Mouse (Mus musculus) liver, postnatal 0 days (tissue): Measurements from ENCODE around the gene Dact2. TPM values are rescaled to one million over a fixed set of nuclear protein-coding genes. Genes with fewer than 3 reads are reported as not detected.
A peak's percentile ranks its signal among the peaks of the same experiment; 100 is the strongest.

Experiments used
- ATAC-seq: fragments of 200-750 bp; cut with Nextera tagmentation; 2 replicates; pipeline ENCODE4 v1.8.0; 2017; ENCODE audit warnings: mild to moderate bottlenecking, moderate library complexity
- DNase-seq: peaks from one replicate; pipeline ENCODE4 v3.0.0-alpha.2; 2016
- H3K27ac ChIP-seq: fragments of 300-500 bp; sonication (generic); 2 replicates; pipeline ENCODE4 v1.5.1; 2014; ENCODE audit warnings: antibody characterized with exemption, moderate library complexity, mild to moderate bottlenecking, low read depth
- H3K27me3 ChIP-seq: fragments of 300-500 bp; sonication (generic); 2 replicates; pipeline ENCODE4 v1.6.1; 2014; ENCODE audit warnings: low read length, control low read depth, mixed read lengths; ENCODE audit not compliant: insufficient read depth
- H3K36me3 ChIP-seq: fragments of 300-500 bp; sonication (generic); replicated peaks from 2 replicates; pipeline ENCODE4 v1.6.1; 2014; ENCODE audit warnings: mild to moderate bottlenecking, control low read depth, low read length, moderate library complexity, mixed read lengths; ENCODE audit not compliant: insufficient read depth
- H3K4me1 ChIP-seq: fragments of 300-500 bp; sonication (generic); 2 replicates; pipeline ENCODE4 v1.6.1; 2014; ENCODE audit warnings: antibody characterized with exemption, mild to moderate bottlenecking, control low read depth; ENCODE audit not compliant: insufficient read depth
- H3K4me2 ChIP-seq: fragments of 300-500 bp; sonication (generic); 2 replicates; pipeline ENCODE4 v1.6.1; 2014; ENCODE audit warnings: low read depth, mild to moderate bottlenecking, low read length, moderate library complexity, mixed read lengths
- H3K4me3 ChIP-seq: fragments of 300-500 bp; sonication (generic); 2 replicates; pipeline ENCODE4 v1.5.1; 2014; ENCODE audit warnings: low read depth, low read length
- H3K9ac ChIP-seq: fragments of 300-500 bp; sonication (generic); replicated peaks from 2 replicates; pipeline ENCODE4 v1.6.1; 2014; ENCODE audit warnings: mild to moderate bottlenecking, moderate library complexity
- H3K9me3 ChIP-seq: fragments of 300-500 bp; sonication (generic); 2 replicates; pipeline ENCODE4 v1.6.1; 2016; ENCODE audit warnings: mild to moderate bottlenecking, control low read depth, low read length, mixed read lengths
- CTCF ChIP-seq: sonication (generic); IDR thresholded peaks from 2 replicates; pipeline ENCODE4 v1.5.1; 2016; ENCODE audit warnings: antibody characterized with exemption, low read depth
- EP300 ChIP-seq: IDR thresholded peaks from 2 replicates; pipeline ENCODE4 v1.6.1; 2016; ENCODE audit warnings: antibody characterized with exemption, low read depth, mild to moderate bottlenecking
- WGBS: fragments of 180-500 bp; shearing (Covaris S2); extraction: QIAGEN DNeasy Blood & Tissue Kit; methylation state at CpG from one replicate; pipeline ENCODE4 v1.1.7; 2014; ENCODE audit not compliant: insufficient replicate concordance; 5-methylcytosine and 5-hydroxymethylcytosine counted together
- polyA plus RNA-seq: library from polyadenylated mRNA; unstranded; fragments of >200 nt; fragmentation: Nextera tagmentation; extraction: Ambion mirVana; gene quantifications from 2 replicates; pipeline ENCODE4 v1.2.1, GENCODE M21; 2015

Gene Dact2
- polyA plus RNA-seq, 1 experiment from 2014 or later = 2.4 TPM

DNA sequence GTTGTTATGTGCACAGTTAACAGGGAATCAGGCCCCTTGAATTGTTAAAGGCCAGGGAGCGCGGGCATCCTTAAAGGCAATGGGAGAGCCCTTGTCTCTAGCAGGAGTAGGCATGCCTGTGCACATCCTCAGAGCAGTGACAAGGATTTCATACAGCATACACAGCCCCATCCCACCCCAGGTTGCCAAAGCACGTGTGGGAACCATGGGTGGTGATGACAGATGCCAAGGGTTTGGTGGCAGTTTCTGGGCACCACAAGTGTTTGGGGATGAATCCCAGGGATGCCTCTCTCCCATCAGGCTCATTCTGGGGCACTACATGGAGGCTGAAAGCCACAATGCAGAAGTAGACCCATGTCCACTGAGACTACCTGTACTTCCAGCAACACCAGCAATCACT lies 29.7 kb downstream of the Dact2 start:
- no peak for DNase-seq
- H3K27ac ChIP-seq = no peak overlapping the region
- no peak for ATAC-seq
- H3K9ac ChIP-seq = no peak overlapping the region
- no peaks in the 10 kb centered on the region for H3K9me3 ChIP-seq
- no peaks in the 10 kb centered on the region for H3K27me3 ChIP-seq
- peaks cover 23% of the 10 kb centered on the region for H3K4me1 ChIP-seq
- H3K4me3 ChIP-seq = no peak overlapping the region
- no peaks in the 10 kb centered on the region for H3K36me3 ChIP-seq
- TF ChIP-seq CTCF = no peak
- no peak for TF ChIP-seq EP300
- no peak overlapping the region for H3K4me2 ChIP-seq
- WGBS = 82% methylated on average over 3 of the region's 3 CpGs

DNA sequence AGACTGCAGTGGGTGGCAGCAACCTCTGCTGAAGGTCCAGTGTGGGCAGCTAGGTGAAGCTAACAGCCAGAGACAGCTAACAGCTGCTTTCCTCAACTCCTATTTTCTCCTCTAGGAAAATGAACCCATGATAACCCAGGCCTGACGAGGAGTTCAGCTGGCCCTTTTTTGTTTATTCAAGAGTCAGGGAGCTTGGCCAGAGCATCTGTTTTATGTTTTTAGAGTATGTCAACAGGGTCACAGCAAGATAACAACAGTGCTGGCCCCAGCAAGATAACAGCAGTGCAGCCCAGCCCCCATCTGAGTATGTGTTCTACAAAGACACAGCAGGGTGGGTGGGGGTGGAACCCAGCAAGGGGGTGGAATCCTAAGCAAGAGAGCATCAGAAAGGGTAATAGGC lies 30.6 kb downstream of the Dact2 start:
- Histone ChIP-seq H3K4me3 (no peak overlapping the region), H3K36me3 (no peaks in the 10 kb centered on the region), H3K9ac (no peak overlapping the region; the same call in 1 of the 2 replicates), H3K27me3 (no peaks in the 10 kb centered on the region), H3K9me3 (no peaks in the 10 kb centered on the region), H3K4me2 (no peak overlapping the region), H3K27ac (0 out of 2 replicates have a peak overlapping the region, but pooled peaks have one; percentile 4), H3K4me1 (peaks cover 20% of the 10 kb centered on the region)
- WGBS = 8% methylated on average over 1 of the region's 1 CpGs
- ATAC-seq (peak; percentile 77), DNase-seq (peak; percentile 39)
- TF ChIP-seq CTCF (no peak), EP300 (peak; percentile 36; the same call in 1 of the 2 replicates)

- Histone ChIP-seq H3K36me3 (no peaks in the 10 kb centered on the region), H3K4me2 (no peak overlapping the region), H3K27ac (no peak overlapping the region), H3K27me3 (no peaks in the 10 kb centered on the region), H3K4me3 (no peak overlapping the region), H3K9me3 (no peaks in the 10 kb centered on the region), H3K9ac (no peak overlapping the region), H3K4me1 (peaks cover 19% of the 10 kb centered on the region)
- no peak for ATAC-seq
- no peak for TF ChIP-seq CTCF
- TF ChIP-seq EP300 = no peak
- no peak for DNase-seq
These were observed 31.4 kb downstream of the Dact2 start for GRCm38 (mm10) chr17:14172731-14173130.

- no peaks in the 10 kb centered on the region for H3K27me3 ChIP-seq
- no peaks in the 10 kb centered on the region for H3K36me3 ChIP-seq
- 47% methylated on average over 3 of the region's 3 CpGs for WGBS
- ATAC-seq (no peak), DNase-seq (no peak)
- TF ChIP-seq CTCF (no peak), EP300 (no peak)
- no peak overlapping the region for H3K4me2 ChIP-seq
- H3K9ac ChIP-seq = no peak overlapping the region
- H3K4me3 ChIP-seq = no peak overlapping the region
- H3K4me1 ChIP-seq = peaks cover 24% of the 10 kb centered on the region
- H3K9me3 ChIP-seq = no peaks in the 10 kb centered on the region
- H3K27ac ChIP-seq = no peak overlapping the region
These were observed 31.9 kb downstream of the Dact2 start for GRCm38 (mm10) chr17:14172184-14172583.

GRCm38 (mm10) chr17:14170961-14171479 lies 33.1 kb downstream of the Dact2 start:
- 67% methylated on average over 5 of the region's 5 CpGs for WGBS
- TF ChIP-seq CTCF (no peak), EP300 (no peak)
- ATAC-seq = no peak
- H3K4me1 ChIP-seq = peaks cover 27% of the 10 kb centered on the region
- no peaks in the 10 kb centered on the region for H3K9me3 ChIP-seq
- no peaks in the 10 kb centered on the region for H3K27me3 ChIP-seq
- H3K9ac ChIP-seq = no peak overlapping the region
- DNase-seq = no peak
- no peak overlapping the region for H3K27ac ChIP-seq
- no peak overlapping the region for H3K4me3 ChIP-seq
- no peak overlapping the region for H3K4me2 ChIP-seq
- no peaks in the 10 kb centered on the region for H3K36me3 ChIP-seq

GRCm38 (mm10) chr17:14169431-14169830 lies 34.7 kb downstream of the Dact2 start:
- H3K4me3 ChIP-seq = no peak overlapping the region
- ATAC-seq = no peak
- H3K27me3 ChIP-seq = no peaks in the 10 kb centered on the region
- H3K4me2 ChIP-seq = no peak overlapping the region
- TF ChIP-seq CTCF = no peak
- no peak for TF ChIP-seq EP300
- no peak overlapping the region for H3K27ac ChIP-seq
- H3K36me3 ChIP-seq = no peaks in the 10 kb centered on the region
- H3K4me1 ChIP-seq = peaks cover 27% of the 10 kb centered on the region
- 71% methylated on average over 11 of the region's 11 CpGs for WGBS
- no peak overlapping the region for H3K9ac ChIP-seq
- H3K9me3 ChIP-seq = no peaks in the 10 kb centered on the region
- DNase-seq = no peak

DNA sequence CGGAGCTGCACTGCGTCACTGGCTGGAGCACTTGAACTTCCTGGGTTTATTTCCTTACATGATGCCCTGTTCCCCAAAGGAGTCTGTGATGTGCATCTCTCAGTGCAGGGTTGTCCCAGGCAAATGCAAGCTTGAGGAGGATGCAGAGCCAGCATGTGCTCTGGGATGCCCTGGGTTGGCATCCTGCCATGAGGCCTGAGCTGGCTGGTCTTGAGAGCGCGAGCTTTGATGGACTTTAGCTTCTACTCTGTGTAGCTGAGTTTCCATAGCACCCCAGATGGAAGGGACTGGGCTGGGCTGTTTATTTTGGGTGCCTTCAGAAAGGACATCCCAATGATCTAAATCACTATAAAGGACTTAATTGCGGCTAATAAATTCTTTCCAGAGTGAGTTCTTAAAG lies 36.5 kb downstream of the Dact2 start:
- DNase-seq (peak; percentile 39), ATAC-seq (no peak)
- Histone ChIP-seq H3K36me3 (no peaks in the 10 kb centered on the region), H3K4me3 (no peak overlapping the region), H3K27me3 (no peaks in the 10 kb centered on the region), H3K9ac (no peak overlapping the region), H3K4me2 (no peak overlapping the region), H3K4me1 (peaks cover 20% of the 10 kb centered on the region), H3K27ac (no peak overlapping the region), H3K9me3 (no peaks in the 10 kb centered on the region)
- no peak for TF ChIP-seq EP300
- no peak for TF ChIP-seq CTCF
- 58% methylated on average over 5 of the region's 5 CpGs for WGBS
